8 mouse cellular contexts compared by ENCODE assay signal in genomic region chr5:145138836-145139235, GRCm38 (mm10). TPM values are rescaled to one million over a fixed set of nuclear protein-coding genes. Genes with fewer than 3 reads are reported as not detected.
DNase-seq lines count a peak whose midpoint lies in the region; ATAC-seq and TF ChIP-seq lines count a peak whose summit lies in the region.

No protein-coding gene starts in this region.

- TF ChIP-seq POLR2A in ES-Bruce4 (IDR thresholded peaks at IDR 0.05; ENCODE audit: insufficient read depth, low read length), result no peak

- H3K4me1 ChIP-seq in heart, embryonic 12.5 days (replicated peaks), result peaks cover 26% of the 10 kb centered on the region
- no peaks in the 10 kb centered on the region for H3K4me1 ChIP-seq in ES-Bruce4 (ENCODE audit: control insufficient read depth, insufficient read depth, low read length)
- H3K4me1 ChIP-seq in forebrain, embryonic 14.5 days (ENCODE audit: control insufficient read depth, insufficient read depth, low read length), result peaks cover 16% of the 10 kb centered on the region

- H3K36me3 ChIP-seq in heart, embryonic 12.5 days, result peaks cover 52% of the 10 kb centered on the region
- H3K36me3 ChIP-seq in ES-Bruce4 (ENCODE audit: control insufficient read depth, insufficient read depth, low read length, poor library complexity, severe bottlenecking), result peaks cover 41% of the 10 kb centered on the region
- H3K36me3 ChIP-seq in forebrain, embryonic 14.5 days (ENCODE audit: control insufficient read depth, insufficient read depth, low read length), result peaks cover 58% of the 10 kb centered on the region

- intact Hi-C loops in heart, postnatal 36 days (cut with DNase I), result loop anchor here (1.0 kb wide), 1 partner anchor 22 kb away; no protein-coding TSS in a partner anchor

- 14% methylated on average over 6 of the region's 6 CpGs for WGBS in heart, embryonic 12.5 days
- WGBS in forebrain, embryonic 14.5 days, result 15% methylated on average over 6 of the region's 6 CpGs

- H3K4me3 ChIP-seq in heart, embryonic 12.5 days, result peak overlapping the region; percentile 80
- H3K4me3 ChIP-seq in ES-Bruce4 (ENCODE audit: low read depth, low read length), result peak overlapping the region; percentile 99
- peak overlapping the region; percentile 86 for H3K4me3 ChIP-seq in forebrain, embryonic 14.5 days (ENCODE audit: low read depth, low read length)

- DNase-seq in heart, postnatal 36 days, result no peak
- DNase-seq in forebrain, embryonic 14.5 days (ENCODE audit: low spot score), result peak; percentile 24
- DNase-seq in gastrocnemius, postnatal 10 days, result no peak
- DNase-seq in frontal cortex, postnatal 36 days (ENCODE audit: low spot score in 2 of 2), result no peak
- DNase-seq in testis, postnatal 10 days (ENCODE audit: low spot score), result no peak

- H3K27ac ChIP-seq in heart, embryonic 12.5 days (ENCODE audit: poor library complexity, severe bottlenecking), result no peak overlapping the region
- H3K27ac ChIP-seq in ES-Bruce4 (ENCODE audit: insufficient read depth, low read length), result no peak overlapping the region
- H3K27ac ChIP-seq in forebrain, embryonic 14.5 days (ENCODE audit: low read depth, low read length), result no peak overlapping the region

- no peaks in the 10 kb centered on the region for H3K9me3 ChIP-seq in heart, embryonic 12.5 days (replicated peaks)
- H3K9me3 ChIP-seq in ES-Bruce4 (replicated peaks; ENCODE audit: control insufficient read depth, insufficient read depth, low read length, poor library complexity, severe bottlenecking), result no peaks in the 10 kb centered on the region
- H3K9me3 ChIP-seq in forebrain, embryonic 14.5 days (replicated peaks; ENCODE audit: control insufficient read depth, low read length), result no peaks in the 10 kb centered on the region

- H3K9ac ChIP-seq in heart, embryonic 12.5 days, result peak overlapping the region; percentile 94
- peak overlapping the region; percentile 94 for H3K9ac ChIP-seq in ES-Bruce4 (ENCODE audit: low read depth, poor library complexity, severe bottlenecking)
- H3K9ac ChIP-seq in forebrain, embryonic 14.5 days (ENCODE audit: low read length), result peak overlapping the region; percentile 86

- no peaks in the 10 kb centered on the region for H3K27me3 ChIP-seq in heart, embryonic 12.5 days (replicated peaks)
- H3K27me3 ChIP-seq in ES-Bruce4 (ENCODE audit: control insufficient read depth, insufficient read depth, low read length, poor library complexity, severe bottlenecking), result no peaks in the 10 kb centered on the region
- H3K27me3 ChIP-seq in forebrain, embryonic 14.5 days (replicated peaks; ENCODE audit: control insufficient read depth, insufficient read depth, low read length), result no peaks in the 10 kb centered on the region

- H3K4me2 ChIP-seq in heart, embryonic 12.5 days, result peak overlapping the region; percentile 96
- peak overlapping the region; percentile 72 for H3K4me2 ChIP-seq in forebrain, embryonic 14.5 days (ENCODE audit: low read length)

- ATAC-seq in heart, embryonic 12.5 days (ENCODE audit: insufficient number of reproducible peaks, low FRiP score), result no peak
- no peak for ATAC-seq in forebrain, embryonic 14.5 days
- ATAC-seq in megakaryocyte-erythroid progenitor cell, adult 5-6 weeks (replicated peaks; ENCODE audit: low FRiP score, low TSS enrichment, poor library complexity, severe bottlenecking), result peak; percentile 39; the same call in 1 of the 2 replicates

- TF ChIP-seq CTCF in ES-Bruce4 (IDR thresholded peaks at IDR 0.05; ENCODE audit: low read depth, low read length), result no peak

- TF ChIP-seq EP300 in ES-Bruce4 (IDR thresholded peaks at IDR 0.05; ENCODE audit: insufficient read depth, low read depth, low read length), result no peak

RNA-seq across cellular contexts. Expression of gene Pdap1, which starts 1.2 kb away (rescaled TPM):
- 71.8 and 78.5 TPM in 2 replicates for polyA plus RNA-seq in heart, embryonic 12.5 days (2016; fragmentation: Nextera tagmentation; extraction: Ambion mirVana)
- 10 to 100 TPM; 39.3 to 45.7 TPM for total RNA-seq in heart, postnatal 36 days (2021)
- 229 and 237 TPM in 2 replicates for polyA plus RNA-seq in ES-Bruce4 (2011; ENCODE audit: insufficient read depth, insufficient read length, low read depth, missing spikeins)
- polyA plus RNA-seq in forebrain, embryonic 14.5 days (2014; fragmentation: Nextera tagmentation; extraction: Ambion mirVana), result 98.8 and 102 TPM in 2 replicates
- 90.0 and 173 TPM in 2 replicates for total RNA-seq in megakaryocyte-erythroid progenitor cell, adult 5-6 weeks (2014; fragmentation: Nextera tagmentation)
- total RNA-seq in megakaryocyte-erythroid progenitor cell, adult 5-6 weeks (2017), result 333 and 358 TPM in 2 replicates
- 10 to 100 TPM; 70.6 to 74.2 TPM for total RNA-seq in gastrocnemius, postnatal 10 days (2021)

RNA-seq across cellular contexts. Expression of gene Bud31, which starts 1.3 kb away (rescaled TPM):
- 140 and 151 TPM in 2 replicates for polyA plus RNA-seq in heart, embryonic 12.5 days (2016; fragmentation: Nextera tagmentation; extraction: Ambion mirVana)
- total RNA-seq in heart, postnatal 36 days (2021), result 10 to 100 TPM; 59.5 to 61.1 TPM
- polyA plus RNA-seq in ES-Bruce4 (2011; ENCODE audit: insufficient read depth, insufficient read length, low read depth, missing spikeins), result 104 and 112 TPM in 2 replicates
- polyA plus RNA-seq in forebrain, embryonic 14.5 days (2014; fragmentation: Nextera tagmentation; extraction: Ambion mirVana), result 226 and 245 TPM in 2 replicates
- total RNA-seq in megakaryocyte-erythroid progenitor cell, adult 5-6 weeks (2014; fragmentation: Nextera tagmentation), result 141 and 226 TPM in 2 replicates
- 255 and 296 TPM in 2 replicates for total RNA-seq in megakaryocyte-erythroid progenitor cell, adult 5-6 weeks (2017)
- 10 to 100 TPM; 66.9 to 70.9 TPM for total RNA-seq in gastrocnemius, postnatal 10 days (2021)

RNA-seq across cellular contexts. Expression of gene Arpc1b, which starts 24.8 kb away (rescaled TPM):
- 187 and 192 TPM in 2 replicates for polyA plus RNA-seq in heart, embryonic 12.5 days (2016; fragmentation: Nextera tagmentation; extraction: Ambion mirVana)
- total RNA-seq in heart, postnatal 36 days (2021), result 10 to 100 TPM; 71.7 to 84.7 TPM
- 92.3 and 108 TPM in 2 replicates for polyA plus RNA-seq in ES-Bruce4 (2011; ENCODE audit: insufficient read depth, insufficient read length, low read depth, missing spikeins)
- polyA plus RNA-seq in forebrain, embryonic 14.5 days (2014; fragmentation: Nextera tagmentation; extraction: Ambion mirVana), result 48.8 and 50.3 TPM in 2 replicates
- total RNA-seq in megakaryocyte-erythroid progenitor cell, adult 5-6 weeks (2014; fragmentation: Nextera tagmentation), result 54.0 and 68.8 TPM in 2 replicates
- 23.7 and 35.9 TPM in 2 replicates for total RNA-seq in megakaryocyte-erythroid progenitor cell, adult 5-6 weeks (2017)
- total RNA-seq in gastrocnemius, postnatal 10 days (2021), result 10 to 100 TPM; 78.4 to 98.3 TPM

RNA-seq across cellular contexts. Expression of gene Ptcd1, which starts 28.1 kb away (rescaled TPM):
- polyA plus RNA-seq in heart, embryonic 12.5 days (2016; fragmentation: Nextera tagmentation; extraction: Ambion mirVana), result 13.1 and 14.1 TPM in 2 replicates
- total RNA-seq in heart, postnatal 36 days (2021), result 10 to 100 TPM; 28.5 to 42.2 TPM
- polyA plus RNA-seq in ES-Bruce4 (2011; ENCODE audit: insufficient read depth, insufficient read length, low read depth, missing spikeins), result 14.1 and 17.1 TPM in 2 replicates
- 16.8 and 21.6 TPM in 2 replicates for polyA plus RNA-seq in forebrain, embryonic 14.5 days (2014; fragmentation: Nextera tagmentation; extraction: Ambion mirVana)
- 10.2 and 15.4 TPM in 2 replicates for total RNA-seq in megakaryocyte-erythroid progenitor cell, adult 5-6 weeks (2014; fragmentation: Nextera tagmentation)
- 17.9 and 18.6 TPM in 2 replicates for total RNA-seq in megakaryocyte-erythroid progenitor cell, adult 5-6 weeks (2017)
- 10 to 100 TPM in 1 of 2 experiments, 1 to 10 TPM in 1; 9.9 to 11.0 TPM for total RNA-seq in gastrocnemius, postnatal 10 days (2021)

RNA-seq across cellular contexts. Expression of gene Cpsf4, which starts 28.2 kb away (rescaled TPM):
- polyA plus RNA-seq in heart, embryonic 12.5 days (2016; fragmentation: Nextera tagmentation; extraction: Ambion mirVana), result 31.4 and 31.9 TPM in 2 replicates
- total RNA-seq in heart, postnatal 36 days (2021), result 10 to 100 TPM; 11.4 to 11.7 TPM
- 47.9 and 49.6 TPM in 2 replicates for polyA plus RNA-seq in ES-Bruce4 (2011; ENCODE audit: insufficient read depth, insufficient read length, low read depth, missing spikeins)
- 28.9 and 31.1 TPM in 2 replicates for polyA plus RNA-seq in forebrain, embryonic 14.5 days (2014; fragmentation: Nextera tagmentation; extraction: Ambion mirVana)
- total RNA-seq in megakaryocyte-erythroid progenitor cell, adult 5-6 weeks (2014; fragmentation: Nextera tagmentation), result 49.8 and 59.1 TPM in 2 replicates
- total RNA-seq in megakaryocyte-erythroid progenitor cell, adult 5-6 weeks (2017), result 42.1 and 63.4 TPM in 2 replicates
- 10 to 100 TPM; 11.6 to 13.8 TPM for total RNA-seq in gastrocnemius, postnatal 10 days (2021)
